Mouse (Mus musculus) T-helper 17 cell (primary cell): ENCODE data around the gene Arfgap2.

ENCODE experiments used
- in situ Hi-C, 2 experiments: fragments of 300-600 bp; cut with MboI, MseI; formaldehyde crosslinking; loops; 1 replicate in 1 of 2; 2 replicates in 1 of 2; pipeline ENCODE4 v1.15.1; 2025; ENCODE audit warnings: high pct_unique_total_duplicates in 2 of 2

The Arfgap2 gene

GRCm38 (mm10) chr2:91302845-91303244, 38.1 kb downstream of the Arfgap2 start:
- in situ Hi-C loops, result no loop called here

GRCm38 (mm10) chr2:91305926-91306325, 41.2 kb downstream of the Arfgap2 start:
- in situ Hi-C loops, result no loop called here

- in situ Hi-C loops, result no loop called here
Observed at GRCm38 (mm10) chr2:91306589-91306988, 41.8 kb downstream of the Arfgap2 start.

DNA sequence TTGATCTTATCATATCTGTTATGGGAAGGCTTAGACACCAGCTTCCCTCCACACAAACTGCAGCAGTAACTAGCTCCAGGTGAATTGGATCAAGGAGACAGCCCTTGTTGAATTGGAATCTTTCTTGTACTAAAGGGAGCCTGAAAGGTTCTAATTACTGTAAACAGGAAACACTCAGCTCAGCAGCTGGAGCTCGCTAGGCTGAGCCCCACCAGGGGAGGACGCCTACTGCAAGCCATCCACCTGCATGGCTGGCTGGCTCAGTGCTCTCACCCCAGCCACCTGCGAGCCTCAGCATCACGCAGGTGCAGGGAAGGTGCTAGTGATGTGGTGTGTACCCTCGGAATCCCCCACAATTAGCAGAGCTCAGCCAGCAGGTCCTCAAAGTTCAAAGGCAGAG, 43.9 kb downstream of the Arfgap2 start:
- in situ Hi-C loops, result no loop called here

DNA sequence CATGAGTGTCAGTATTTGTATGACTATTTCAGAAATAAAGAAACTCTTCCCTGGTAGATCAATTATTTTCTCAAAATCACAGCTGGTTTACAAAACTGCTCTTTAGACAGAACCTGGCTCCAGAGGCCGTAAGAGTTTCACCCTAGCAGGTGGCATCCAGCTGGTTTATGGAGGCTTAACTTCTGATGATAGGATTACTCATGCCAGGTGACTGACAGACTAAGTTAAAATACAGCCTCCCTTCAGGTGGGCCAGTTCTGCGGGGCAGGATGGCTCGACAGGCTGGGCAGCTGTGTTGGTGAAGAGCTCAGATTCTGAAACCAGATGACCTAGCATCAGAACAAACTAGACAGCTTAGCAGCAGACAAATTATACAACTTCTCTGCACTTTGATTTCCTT, 44.8 kb downstream of the Arfgap2 start:
- in situ Hi-C loops, result no loop called here

DNA sequence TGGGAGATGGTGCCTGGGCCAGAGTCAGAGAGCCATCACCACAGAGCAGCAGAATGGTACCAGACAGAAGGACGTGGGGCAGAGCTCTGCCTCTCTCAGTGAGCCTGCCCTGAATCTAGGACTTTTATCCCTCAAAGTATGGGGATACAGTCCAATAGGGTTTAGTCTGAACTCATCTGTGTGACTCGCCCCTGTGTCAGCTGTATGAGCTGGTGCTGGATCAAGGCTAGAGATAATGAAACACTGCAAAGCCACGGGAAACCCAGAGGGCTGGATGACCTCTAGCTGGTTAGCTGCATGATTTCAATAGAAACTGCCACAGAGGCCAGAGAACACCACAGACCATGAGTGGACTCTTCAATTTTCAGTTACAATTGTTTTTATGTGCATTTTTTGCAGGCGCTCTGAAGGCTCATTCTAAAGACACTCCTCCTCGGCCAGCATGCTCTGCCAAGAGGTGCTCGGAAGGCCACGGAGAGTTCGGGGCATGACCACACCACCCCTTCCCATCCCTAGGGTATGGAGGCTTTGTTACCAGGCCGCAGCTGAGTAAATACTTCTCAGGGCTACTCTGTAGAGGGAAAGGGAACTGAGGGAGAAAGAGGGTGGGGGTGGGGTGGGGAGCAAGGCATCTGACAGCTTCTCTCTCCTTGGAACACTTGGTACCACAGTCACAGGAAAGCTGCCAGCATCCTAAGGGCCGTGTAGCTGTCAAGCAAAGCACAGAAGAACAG, 48.0 kb downstream of the Arfgap2 start:
- in situ Hi-C loops, result no loop called here

DNA sequence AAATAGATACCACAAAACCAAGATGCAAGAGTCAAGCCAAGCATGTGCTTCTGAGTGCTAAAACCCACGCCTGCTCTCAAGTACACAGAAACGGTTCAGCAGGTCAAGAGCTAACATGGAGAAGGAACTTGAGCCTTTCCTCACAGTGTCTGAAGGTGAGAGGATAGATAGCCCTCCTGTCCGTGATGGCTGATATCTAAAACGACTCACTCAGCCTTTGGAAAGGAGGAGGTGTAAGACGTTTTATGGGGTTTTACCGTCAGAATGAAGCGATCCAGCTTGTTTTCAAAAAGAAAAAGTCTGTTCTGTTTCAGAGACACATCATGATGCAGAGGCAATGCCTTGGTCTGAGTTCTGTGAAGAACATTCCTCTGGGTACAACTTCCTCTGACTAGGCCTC, 49.4 kb downstream of the Arfgap2 start:
- in situ Hi-C loops, result no loop called here

DNA sequence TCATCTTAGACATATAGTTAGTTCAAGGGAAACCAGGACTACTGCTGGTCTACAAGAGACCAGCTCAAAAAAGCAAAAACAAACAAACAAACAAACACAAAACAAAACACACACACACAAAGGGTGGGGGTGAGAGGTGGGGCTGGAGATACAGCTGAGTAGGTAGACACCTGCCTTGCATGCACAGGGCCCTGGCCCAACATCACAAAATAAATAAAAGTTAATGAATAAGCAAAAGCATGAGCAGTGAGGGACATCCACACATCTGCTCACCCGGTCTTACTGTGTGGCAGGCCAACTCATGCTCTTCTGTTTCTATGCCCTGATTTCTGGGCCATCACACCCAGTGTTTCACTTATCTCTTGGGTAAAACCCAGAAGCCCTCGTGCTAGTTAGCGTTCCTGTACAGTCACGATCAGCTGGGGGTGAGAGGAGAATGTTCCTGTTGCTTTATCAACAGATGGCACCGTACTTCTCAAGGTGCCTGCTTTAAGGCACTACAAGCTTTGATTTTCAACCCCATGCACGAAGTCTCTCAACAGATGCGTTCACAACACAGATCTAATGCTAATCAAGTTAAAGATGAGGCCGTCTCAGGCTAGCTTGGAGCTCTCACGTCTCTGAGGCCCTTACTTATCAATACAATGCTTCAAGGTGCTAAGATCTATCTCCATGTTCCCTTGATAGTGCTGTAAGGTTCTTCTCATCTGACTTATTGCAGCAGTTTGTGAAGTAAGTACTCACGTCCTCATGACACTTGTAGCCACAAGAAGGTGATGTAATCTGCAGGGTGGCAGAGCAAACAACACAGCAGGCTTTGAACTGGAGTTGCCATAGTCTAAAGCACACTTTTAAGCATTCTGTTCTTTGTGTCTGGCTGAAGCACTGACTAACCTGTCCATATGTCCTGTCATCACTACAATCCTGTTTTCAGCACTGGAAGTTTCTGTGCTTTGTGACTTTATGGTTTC, 56.1 kb downstream of the Arfgap2 start:
- in situ Hi-C loops, result no loop called here

DNA sequence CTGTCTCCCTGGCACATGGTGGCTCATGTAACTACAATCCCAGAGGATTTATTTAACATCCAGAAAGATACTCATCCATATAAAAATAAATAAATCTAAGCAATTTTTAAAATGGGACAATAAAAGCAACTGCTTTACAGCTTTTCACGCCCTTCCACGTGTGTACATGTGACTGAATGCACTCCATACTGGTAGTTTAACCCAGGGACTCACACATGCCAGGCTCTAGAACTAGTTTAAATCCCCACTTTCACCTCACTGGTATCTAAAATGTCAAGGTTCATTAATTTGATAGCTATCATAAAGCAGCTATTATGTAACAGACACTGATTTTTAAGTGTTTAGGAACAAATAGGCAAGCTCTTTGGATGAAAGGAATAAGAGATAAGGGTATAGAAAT, 57.1 kb downstream of the Arfgap2 start:
- in situ Hi-C loops, result no loop called here

- in situ Hi-C loops, result no loop called here
Observed at GRCm38 (mm10) chr2:91322490-91322889, 57.7 kb downstream of the Arfgap2 start.

DNA sequence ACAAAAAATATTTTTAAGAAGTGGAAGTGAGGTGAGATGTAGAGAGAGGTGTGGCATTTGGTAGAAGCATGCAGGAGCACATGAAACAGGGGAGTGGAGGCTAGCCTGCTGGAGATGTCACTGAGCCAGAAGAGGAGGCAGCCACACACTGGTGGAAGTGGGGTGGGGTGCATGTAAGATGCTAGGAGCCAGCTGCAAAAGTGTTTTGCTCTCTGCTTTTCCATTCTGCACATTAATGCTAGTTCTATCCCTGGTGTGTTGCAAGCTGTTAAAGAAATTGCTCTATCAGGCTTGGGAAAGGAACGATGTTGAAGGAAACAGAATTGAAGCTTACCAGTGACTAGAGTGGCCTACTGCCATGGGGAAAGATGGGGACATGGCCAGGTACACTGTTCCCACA, 59.6 kb downstream of the Arfgap2 start:
- in situ Hi-C loops, result no loop called here

DNA sequence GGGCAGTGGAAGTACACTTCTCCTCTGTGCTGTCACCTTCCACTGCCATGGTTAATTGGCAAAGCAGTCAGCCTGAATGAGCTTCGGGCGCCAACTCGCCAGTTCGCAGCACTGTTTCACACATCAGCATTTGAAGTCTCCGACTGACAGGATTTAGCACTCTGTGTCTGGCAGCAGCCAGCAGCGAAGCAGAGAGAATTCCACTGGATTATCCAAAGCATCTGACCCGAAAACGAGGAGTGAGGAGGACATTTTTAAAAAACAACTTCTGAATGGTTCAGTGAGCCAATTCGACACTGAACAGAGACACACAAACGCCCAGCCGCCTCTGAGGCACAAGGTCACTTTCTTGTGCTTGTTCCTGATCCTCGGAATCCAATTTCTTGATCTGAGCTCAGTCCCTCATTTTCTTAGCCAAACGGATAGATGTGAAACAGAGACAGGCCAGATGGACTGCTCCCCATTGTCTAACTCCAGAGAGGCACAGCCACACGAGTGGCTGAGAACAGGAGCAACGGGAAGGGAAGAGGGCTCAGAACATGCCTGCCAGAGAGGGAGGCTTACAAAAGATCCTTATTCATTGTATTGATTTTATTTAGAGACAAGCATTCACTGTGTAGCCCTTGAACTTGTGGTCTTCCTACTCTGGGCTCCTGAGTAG, 60.1 kb downstream of the Arfgap2 start:
- in situ Hi-C loops, result no loop called here
